Mouse (Mus musculus): ENCODE data around the gene Gm21834.

DNA sequence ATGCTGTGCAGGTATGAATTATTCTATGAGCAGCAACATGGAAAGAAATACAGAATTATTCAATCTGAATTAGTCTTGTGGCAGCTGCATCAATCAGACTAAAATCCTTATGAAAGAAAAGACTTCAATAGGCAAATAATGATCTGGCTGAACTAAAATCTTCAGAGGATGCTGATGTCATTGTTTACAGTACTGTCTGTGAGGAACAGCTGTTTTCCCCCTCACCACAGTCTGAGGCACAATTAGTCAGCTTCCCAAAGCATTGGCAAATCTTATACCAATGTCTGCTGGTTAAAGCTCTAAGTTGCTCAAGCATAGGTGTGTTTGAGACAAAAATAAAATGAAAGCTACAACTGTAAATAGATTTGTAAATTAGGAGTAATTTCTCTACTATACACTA, 25.3 kb upstream of the Gm21834 start:
- no peak for TF ChIP-seq POLR2A (IDR thresholded peaks at IDR 0.05; ENCODE audit: low read depth, low read length)
- TF ChIP-seq CTCF (IDR thresholded peaks at IDR 0.05; ENCODE audit: extremely low read depth, insufficient read length, insufficient replicate concordance, low read depth, low read length): no peak

Measured in small intestine, adult 2 months (tissue).